Mouse (Mus musculus) liver, postnatal 0 days (tissue): Measurements from ENCODE around the gene Glod4.

ENCODE experiments used
- CTCF ChIP-seq: sonication (generic); IDR thresholded peaks from 2 replicates; pipeline ENCODE4 v1.5.1; 2016; ENCODE audit warnings: antibody characterized with exemption, low read depth
- EP300 ChIP-seq: IDR thresholded peaks from 2 replicates; pipeline ENCODE4 v1.6.1; 2016; ENCODE audit warnings: antibody characterized with exemption, low read depth, mild to moderate bottlenecking

DNA sequence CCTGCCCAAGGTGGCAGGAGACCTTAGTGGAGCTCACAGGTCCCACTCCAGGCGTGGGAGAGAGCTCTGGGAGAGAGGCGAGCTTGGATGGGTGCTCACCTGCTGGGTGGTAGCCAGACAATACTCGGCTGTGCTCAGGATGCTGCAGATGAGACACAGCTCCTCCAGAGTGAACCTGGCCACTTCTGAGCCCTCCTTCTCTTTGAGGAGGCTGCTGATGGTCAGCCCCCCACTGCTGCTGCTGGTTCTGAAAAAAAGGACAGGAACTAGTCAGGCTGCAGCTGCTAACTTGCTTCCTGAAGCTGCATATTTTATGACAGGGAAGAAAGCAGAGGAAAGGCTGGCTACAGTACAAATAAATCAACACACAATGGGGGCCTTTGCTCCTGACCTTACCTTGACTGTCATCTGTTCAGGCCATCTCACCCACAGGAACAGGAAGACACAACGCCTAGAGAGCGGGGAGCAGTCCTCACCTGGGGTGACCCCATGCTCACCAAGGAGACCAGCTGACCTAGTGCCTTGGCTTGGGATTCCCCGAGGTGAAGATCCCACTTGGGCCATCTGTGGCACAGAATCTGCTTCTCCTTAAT lies 162.4 kb downstream of the Glod4 start:
- no peak for TF ChIP-seq EP300
- no peak for TF ChIP-seq CTCF
